Mouse (Mus musculus): ENCODE results near the gene Scaper. TPM values are rescaled to one million over a fixed set of nuclear protein-coding genes. Genes with fewer than 3 reads are reported as not detected.

The Scaper gene
- polyA plus RNA-seq, 2 experiments, result 0.79 to 1.3 TPM

- Histone ChIP-seq H3K36me3 (replicated peaks; ENCODE audit: control insufficient read depth, insufficient read depth, low read depth) (no peaks in the 10 kb centered on the region), H3K4me2 (ENCODE audit: low read depth) (no peak overlapping the region), H3K9me3 (ENCODE audit: control insufficient read depth, low read length) (no peaks in the 10 kb centered on the region), H3K4me3 (ENCODE audit: insufficient read depth in 1 of 2, low read depth in 2 of 2, low read length in 2 of 2) (no peak overlapping the region), H3K9ac (replicated peaks) (no peak overlapping the region), H3K4me1 (replicated peaks; ENCODE audit: control insufficient read depth in 2 of 2, insufficient read depth in 2 of 2, low read length in 1 of 2) (no peaks in the 10 kb centered on the region), H3K27me3 (ENCODE audit: control insufficient read depth, insufficient read depth, low read length) (no peaks in the 10 kb centered on the region), H3K27ac (no peak overlapping the region)
- DNase-seq (ENCODE audit: low read depth in 3 of 3, low spot score in 3 of 3) (no peak), ATAC-seq (ENCODE audit: insufficient read depth) (no peak)
- WGBS (ENCODE audit: insufficient replicate concordance), result 58% methylated on average over 5 of the region's 5 CpGs
- TF ChIP-seq CTCF (IDR thresholded peaks at IDR 0.05; ENCODE audit: low read depth), result no peak
- TF ChIP-seq EP300 (IDR thresholded peaks at IDR 0.05; ENCODE audit: low read depth), result no peak
These were observed 227.4 kb downstream of the Scaper start for GRCm38 (mm10) chr9:55710553-55710952.

GRCm38 (mm10) chr9:55706603-55707002 is 231.3 kb downstream of the Scaper start:
- TF ChIP-seq CTCF (IDR thresholded peaks at IDR 0.05; ENCODE audit: low read depth) (no peak), EP300 (IDR thresholded peaks at IDR 0.05; ENCODE audit: low read depth) (no peak)
- Histone ChIP-seq H3K4me1 (replicated peaks; ENCODE audit: control insufficient read depth in 2 of 2, insufficient read depth in 2 of 2, low read length in 1 of 2) (no peaks in the 10 kb centered on the region), H3K4me3 (ENCODE audit: insufficient read depth in 1 of 2, low read depth in 2 of 2, low read length in 2 of 2) (no peak overlapping the region), H3K27ac (no peak overlapping the region), H3K9ac (replicated peaks) (no peak overlapping the region), H3K36me3 (replicated peaks; ENCODE audit: control insufficient read depth, insufficient read depth, low read depth) (no peaks in the 10 kb centered on the region), H3K27me3 (ENCODE audit: control insufficient read depth, insufficient read depth, low read length) (no peaks in the 10 kb centered on the region), H3K4me2 (ENCODE audit: low read depth) (no peak overlapping the region), H3K9me3 (ENCODE audit: control insufficient read depth, low read length) (no peaks in the 10 kb centered on the region)
- WGBS (ENCODE audit: insufficient replicate concordance), result 52% methylated on average over 3 of the region's 3 CpGs
- DNase-seq (ENCODE audit: low read depth in 3 of 3, low spot score in 3 of 3) (no peak), ATAC-seq (ENCODE audit: insufficient read depth) (no peak)

GRCm38 (mm10) chr9:55695307-55695706 is 242.6 kb downstream of the Scaper start:
- no peak for DNase-seq (ENCODE audit: low read depth in 3 of 3, low spot score in 3 of 3)
- WGBS (ENCODE audit: insufficient replicate concordance), result 47% methylated on average over 1 of the region's 1 CpGs
- H3K9me3 ChIP-seq (ENCODE audit: control insufficient read depth, low read length), result no peaks in the 10 kb centered on the region
- no peak overlapping the region for H3K27ac ChIP-seq
- no peak for TF ChIP-seq CTCF (IDR thresholded peaks at IDR 0.05; ENCODE audit: low read depth)
- TF ChIP-seq EP300 (IDR thresholded peaks at IDR 0.05; ENCODE audit: low read depth), result no peak
- H3K4me3 ChIP-seq (ENCODE audit: insufficient read depth in 1 of 2, low read depth in 2 of 2, low read length in 2 of 2), result no peak overlapping the region
- H3K36me3 ChIP-seq (replicated peaks; ENCODE audit: control insufficient read depth, insufficient read depth, low read depth), result no peaks in the 10 kb centered on the region
- H3K4me2 ChIP-seq (ENCODE audit: low read depth), result no peak overlapping the region
- no peak overlapping the region for H3K9ac ChIP-seq (replicated peaks)
- ATAC-seq (ENCODE audit: insufficient read depth), result no peak
- no peaks in the 10 kb centered on the region for H3K4me1 ChIP-seq (replicated peaks; ENCODE audit: control insufficient read depth in 2 of 2, insufficient read depth in 2 of 2, low read length in 1 of 2)
- H3K27me3 ChIP-seq (ENCODE audit: control insufficient read depth, insufficient read depth, low read length), result no peaks in the 10 kb centered on the region

- TF ChIP-seq CTCF (IDR thresholded peaks at IDR 0.05; ENCODE audit: low read depth) (no peak), EP300 (IDR thresholded peaks at IDR 0.05; ENCODE audit: low read depth) (no peak)
- Histone ChIP-seq H3K9ac (replicated peaks) (no peak overlapping the region), H3K9me3 (ENCODE audit: control insufficient read depth, low read length) (no peaks in the 10 kb centered on the region), H3K36me3 (replicated peaks; ENCODE audit: control insufficient read depth, insufficient read depth, low read depth) (no peaks in the 10 kb centered on the region), H3K4me1 (replicated peaks; ENCODE audit: control insufficient read depth in 2 of 2, insufficient read depth in 2 of 2, low read length in 1 of 2) (no peaks in the 10 kb centered on the region), H3K27ac (no peak overlapping the region), H3K27me3 (ENCODE audit: control insufficient read depth, insufficient read depth, low read length) (no peaks in the 10 kb centered on the region), H3K4me2 (ENCODE audit: low read depth) (no peak overlapping the region), H3K4me3 (ENCODE audit: insufficient read depth in 1 of 2, low read depth in 2 of 2, low read length in 2 of 2) (no peak overlapping the region)
- no peak for DNase-seq (ENCODE audit: low read depth in 3 of 3, low spot score in 3 of 3)
- ATAC-seq (ENCODE audit: insufficient read depth), result no peak
These were observed 260.8 kb downstream of the Scaper start for GRCm38 (mm10) chr9:55677099-55677498.

GRCm38 (mm10) chr9:55646444-55646843 is 291.5 kb downstream of the Scaper start:
- no peaks in the 10 kb centered on the region for H3K9me3 ChIP-seq (ENCODE audit: control insufficient read depth, low read length)
- TF ChIP-seq EP300 (IDR thresholded peaks at IDR 0.05; ENCODE audit: low read depth) (no peak), CTCF (IDR thresholded peaks at IDR 0.05; ENCODE audit: low read depth) (no peak)
- no peak overlapping the region for H3K27ac ChIP-seq
- no peak overlapping the region for H3K4me2 ChIP-seq (ENCODE audit: low read depth)
- no peaks in the 10 kb centered on the region for H3K36me3 ChIP-seq (replicated peaks; ENCODE audit: control insufficient read depth, insufficient read depth, low read depth)
- H3K9ac ChIP-seq (replicated peaks), result no peak overlapping the region
- no peak for DNase-seq (ENCODE audit: low read depth in 3 of 3, low spot score in 3 of 3)
- H3K4me3 ChIP-seq (ENCODE audit: insufficient read depth in 1 of 2, low read depth in 2 of 2, low read length in 2 of 2), result no peak overlapping the region
- no peak for ATAC-seq (ENCODE audit: insufficient read depth)
- H3K27me3 ChIP-seq (ENCODE audit: control insufficient read depth, insufficient read depth, low read length), result no peaks in the 10 kb centered on the region
- WGBS (ENCODE audit: insufficient replicate concordance), result 58% methylated on average over 2 of the region's 2 CpGs
- H3K4me1 ChIP-seq (replicated peaks; ENCODE audit: control insufficient read depth in 2 of 2, insufficient read depth in 2 of 2, low read length in 1 of 2), result no peaks in the 10 kb centered on the region

Measured in liver, embryonic 14.5 days (tissue).